Mouse (Mus musculus): ENCODE results near the gene Olfr606.
"Not testable (repeated sequence)": the region's sequence is repeated elsewhere in the genome, so short reads cannot be mapped to it uniquely, and the experiment has no call there.

Olfr606 gene

DNA sequence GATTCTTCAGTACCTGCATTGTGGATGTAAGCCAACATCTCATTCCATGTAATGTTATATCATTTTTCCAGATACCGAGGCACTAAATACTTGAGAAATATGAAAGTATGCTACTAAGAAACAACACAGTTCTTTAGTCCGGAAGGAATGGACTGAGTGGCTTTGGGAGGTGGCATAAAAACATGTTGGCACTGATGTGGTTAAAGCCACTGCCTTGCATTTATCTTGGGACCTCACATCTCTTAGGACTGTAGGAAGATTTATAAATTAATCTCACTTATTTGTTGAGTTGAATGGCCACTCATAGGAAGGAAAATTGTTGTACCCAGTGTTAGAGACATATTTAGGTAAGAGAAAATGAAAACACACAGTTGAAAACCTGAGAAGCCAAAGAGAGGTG lies at the start of gene Olfr606:
TSS of gene Olfr606 (plus strand) at position 301 of the 400 bp plus-strand sequence.
- DNase-seq (ENCODE audit: low spot score in 2 of 2) = no peak

- not testable (repeated sequence) for DNase-seq (ENCODE audit: low spot score in 2 of 2)
Observed at GRCm38 (mm10) chr7:103406521-103407055, 42.3 kb upstream of the Olfr606 start.

DNA sequence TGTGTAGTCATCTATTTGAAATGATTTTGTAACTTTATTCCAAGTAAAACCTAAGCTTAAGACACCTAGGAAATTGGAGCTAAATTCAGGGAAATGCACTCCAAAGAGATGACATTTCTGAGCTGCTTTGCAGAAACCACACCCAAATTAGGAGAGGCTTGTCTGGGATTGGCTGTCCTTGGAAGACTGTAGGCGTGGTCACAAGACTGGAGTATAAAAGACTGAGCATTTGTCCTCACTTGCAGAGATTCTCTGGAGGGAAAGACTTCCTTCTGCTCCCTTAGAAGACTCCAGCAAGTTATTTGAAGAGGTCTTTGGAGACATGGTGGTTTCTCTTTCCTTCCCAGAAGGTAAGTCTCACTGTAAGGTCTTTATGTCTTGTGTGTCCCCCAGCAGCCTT lies 34.1 kb upstream of the Olfr606 start, which contains the start of gene Usp17lc:
TSS of gene Usp17lc (plus strand) at position 301 of the 400 bp plus-strand sequence.
- DNase-seq (ENCODE audit: low spot score in 2 of 2) = not testable (repeated sequence)

- no peak for DNase-seq (ENCODE audit: low spot score in 2 of 2)
Observed at GRCm38 (mm10) chr7:103445339-103445738, 3.5 kb upstream of the Olfr606 start, which contains the start of gene Olfr605. Gene Olfr605, minus strand, starts transcription at chr7:103445439.

DNA sequence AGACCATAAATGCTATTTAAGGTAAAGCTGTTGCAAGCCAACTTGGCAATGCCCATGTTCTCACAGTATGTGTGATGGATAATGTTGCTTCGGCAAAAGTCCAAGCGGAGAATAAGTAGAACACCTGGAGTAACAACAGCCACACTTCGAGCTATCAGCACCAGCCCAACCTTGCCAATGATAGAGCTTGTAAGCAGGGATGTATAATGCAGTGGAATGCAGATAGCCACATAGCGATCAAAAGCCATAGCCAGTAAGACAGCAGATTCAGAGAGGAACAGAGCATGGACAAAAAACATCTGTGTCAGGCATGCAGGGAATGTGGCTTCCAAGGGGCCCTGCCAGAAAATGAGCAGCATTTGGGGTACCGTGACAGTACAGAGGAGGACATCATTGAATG lies 11.7 kb downstream of the Olfr606 start:
- DNase-seq (ENCODE audit: low spot score in 2 of 2) = no peak

DNA sequence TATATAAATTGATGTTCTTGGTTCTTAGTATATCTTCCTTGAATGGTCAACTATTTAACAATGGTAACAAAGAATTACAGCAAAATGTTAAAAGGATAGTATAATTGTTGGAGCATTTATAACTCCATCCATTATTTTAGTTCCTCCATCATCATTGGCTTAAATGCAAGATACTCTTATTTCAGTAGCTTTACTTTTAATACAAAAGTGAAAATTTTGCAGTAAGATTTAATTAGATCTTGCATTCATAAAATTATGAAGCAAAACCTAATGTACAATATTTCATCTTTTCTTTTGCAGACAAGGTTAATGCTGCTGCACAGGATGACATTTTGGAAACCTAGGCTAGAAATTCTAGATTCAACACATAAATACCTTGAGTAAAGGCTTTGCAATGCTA lies 20.7 kb downstream of the Olfr606 start, which contains the start of gene Olfr608:
TSS of gene Olfr608 (plus strand) at position 301 of the 400 bp plus-strand sequence.
- DNase-seq (ENCODE audit: low spot score in 2 of 2) = no peak

GRCm38 (mm10) chr7:103477106-103477505 lies 28.3 kb downstream of the Olfr606 start:
- not testable (repeated sequence) for DNase-seq (ENCODE audit: low spot score in 2 of 2)

DNA sequence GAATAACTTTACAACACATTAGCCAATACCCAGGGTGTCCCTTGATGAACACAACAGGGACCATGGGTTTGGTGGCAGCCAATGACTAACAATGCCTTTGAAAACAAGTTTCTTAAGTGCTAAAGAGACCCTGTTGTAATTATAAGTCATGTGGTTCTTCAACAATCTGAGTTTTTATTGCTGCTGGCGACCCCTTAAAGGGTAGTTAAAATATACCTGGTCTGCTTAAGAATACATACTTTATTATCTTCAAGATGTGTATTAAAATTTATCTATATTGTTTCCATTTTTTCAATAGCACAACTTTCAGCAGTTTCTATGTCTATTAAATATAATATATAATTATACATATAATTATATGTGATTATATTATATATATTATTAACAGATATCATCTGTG lies 49.1 kb downstream of the Olfr606 start, which contains the start of gene Olfr609:
TSS of gene Olfr609 (minus strand) at position 101 of the 400 bp plus-strand sequence.
- DNase-seq (ENCODE audit: low spot score in 2 of 2) = no peak

Measured in right cerebral cortex, adult 2 months (tissue).